Mouse (Mus musculus): ENCODE results near the gene Gm10073. TPM values are rescaled to one million over a fixed set of nuclear protein-coding genes. Genes with fewer than 3 reads are reported as not detected.
A peak's percentile ranks its signal among the peaks of the same experiment; 100 is the strongest.

Gm10073 gene
- total and polyA plus RNA-seq, 2 experiments from 2014 or later, result 6.5 to 70.8 TPM

- no peak overlapping the region for H3K4me2 ChIP-seq (ENCODE audit: low read depth, low read length)
- no peaks in the 10 kb centered on the region; the same call in 1 of the 2 replicates for H3K9me3 ChIP-seq (replicated peaks; ENCODE audit: control insufficient read depth, low read length)
- H3K4me3 ChIP-seq (ENCODE audit: low read depth, low read length), result no peak overlapping the region
- H3K9ac ChIP-seq (replicated peaks; ENCODE audit: low read depth, low read length), result no peak overlapping the region
- peak overlapping the region; percentile 37; the same call in 1 of the 2 replicates for H3K27ac ChIP-seq (ENCODE audit: low read depth)
- ATAC-seq (ENCODE audit: insufficient read depth, low read depth), result peak; percentile 91
- H3K27me3 ChIP-seq (ENCODE audit: control insufficient read depth, insufficient read depth, low read length), result no peaks in the 10 kb centered on the region
- 22% methylated on average over 21 of the region's 21 CpGs for WGBS
- DNase-seq (ENCODE audit: low spot score), result peak; percentile 85
- H3K4me1 ChIP-seq (ENCODE audit: control insufficient read depth, insufficient read depth), result no peaks in the 10 kb centered on the region
- no peaks in the 10 kb centered on the region for H3K36me3 ChIP-seq (replicated peaks; ENCODE audit: control insufficient read depth, insufficient read depth, low read length)
- TF ChIP-seq CTCF (IDR thresholded peaks at IDR 0.05; ENCODE audit: low read depth) (peak; percentile 80), EP300 (IDR thresholded peaks at IDR 0.05; ENCODE audit: low read depth) (no peak)
Observed at GRCm38 (mm10) chr8:106561097-106561865, 12.0 kb downstream of the Gm10073 start.

GRCm38 (mm10) chr8:106559844-106560243, 13.4 kb downstream of the Gm10073 start:
- Histone ChIP-seq H3K4me1 (ENCODE audit: control insufficient read depth, insufficient read depth) (no peaks in the 10 kb centered on the region), H3K9me3 (replicated peaks; ENCODE audit: control insufficient read depth, low read length) (no peaks in the 10 kb centered on the region; the same call in 1 of the 2 replicates), H3K4me2 (ENCODE audit: low read depth, low read length) (no peak overlapping the region), H3K36me3 (replicated peaks; ENCODE audit: control insufficient read depth, insufficient read depth, low read length) (no peaks in the 10 kb centered on the region), H3K9ac (replicated peaks; ENCODE audit: low read depth, low read length) (no peak overlapping the region), H3K27me3 (ENCODE audit: control insufficient read depth, insufficient read depth, low read length) (no peaks in the 10 kb centered on the region), H3K27ac (ENCODE audit: low read depth) (no peak overlapping the region), H3K4me3 (ENCODE audit: low read depth, low read length) (no peak overlapping the region)
- no peak for ATAC-seq (ENCODE audit: insufficient read depth, low read depth)
- TF ChIP-seq EP300 (IDR thresholded peaks at IDR 0.05; ENCODE audit: low read depth) (no peak), CTCF (IDR thresholded peaks at IDR 0.05; ENCODE audit: low read depth) (no peak)
- 44% methylated on average over 9 of the region's 9 CpGs for WGBS
- no peak for DNase-seq (ENCODE audit: low spot score)

GRCm38 (mm10) chr8:106556068-106556645, 17.1 kb downstream of the Gm10073 start:
- no peak for TF ChIP-seq CTCF (IDR thresholded peaks at IDR 0.05; ENCODE audit: low read depth)
- TF ChIP-seq EP300 (IDR thresholded peaks at IDR 0.05; ENCODE audit: low read depth), result no peak
- WGBS, result 66% methylated on average over 6 of the region's 7 CpGs
- Histone ChIP-seq H3K4me1 (ENCODE audit: control insufficient read depth, insufficient read depth) (no peaks in the 10 kb centered on the region), H3K27ac (ENCODE audit: low read depth) (no peak overlapping the region), H3K4me2 (ENCODE audit: low read depth, low read length) (no peak overlapping the region), H3K4me3 (ENCODE audit: low read depth, low read length) (no peak overlapping the region), H3K9ac (replicated peaks; ENCODE audit: low read depth, low read length) (no peak overlapping the region), H3K36me3 (replicated peaks; ENCODE audit: control insufficient read depth, insufficient read depth, low read length) (no peaks in the 10 kb centered on the region), H3K9me3 (replicated peaks; ENCODE audit: control insufficient read depth, low read length) (no peaks in the 10 kb centered on the region; the same call in 1 of the 2 replicates), H3K27me3 (ENCODE audit: control insufficient read depth, insufficient read depth, low read length) (no peaks in the 10 kb centered on the region)
- ATAC-seq (ENCODE audit: insufficient read depth, low read depth) (no peak), DNase-seq (ENCODE audit: low spot score) (no peak)

GRCm38 (mm10) chr8:106554011-106554410, 19.2 kb downstream of the Gm10073 start:
- DNase-seq (ENCODE audit: low spot score), result no peak
- TF ChIP-seq EP300 (IDR thresholded peaks at IDR 0.05; ENCODE audit: low read depth), result no peak
- no peak for TF ChIP-seq CTCF (IDR thresholded peaks at IDR 0.05; ENCODE audit: low read depth)
- Histone ChIP-seq H3K4me2 (ENCODE audit: low read depth, low read length) (no peak overlapping the region), H3K27ac (ENCODE audit: low read depth) (no peak overlapping the region), H3K4me1 (ENCODE audit: control insufficient read depth, insufficient read depth) (no peaks in the 10 kb centered on the region), H3K27me3 (ENCODE audit: control insufficient read depth, insufficient read depth, low read length) (no peaks in the 10 kb centered on the region), H3K4me3 (ENCODE audit: low read depth, low read length) (no peak overlapping the region), H3K36me3 (replicated peaks; ENCODE audit: control insufficient read depth, insufficient read depth, low read length) (no peaks in the 10 kb centered on the region), H3K9ac (replicated peaks; ENCODE audit: low read depth, low read length) (no peak overlapping the region), H3K9me3 (replicated peaks; ENCODE audit: control insufficient read depth, low read length) (no peaks in the 10 kb centered on the region; the same call in 1 of the 2 replicates)
- 94% methylated on average over 5 of the region's 5 CpGs for WGBS
- ATAC-seq (ENCODE audit: insufficient read depth, low read depth), result no peak

GRCm38 (mm10) chr8:106550906-106551305, 22.4 kb downstream of the Gm10073 start:
- H3K4me3 ChIP-seq (ENCODE audit: low read depth, low read length), result no peak overlapping the region
- H3K36me3 ChIP-seq (replicated peaks; ENCODE audit: control insufficient read depth, insufficient read depth, low read length), result no peaks in the 10 kb centered on the region; the same call in 1 of the 2 replicates
- H3K27me3 ChIP-seq (ENCODE audit: control insufficient read depth, insufficient read depth, low read length), result no peaks in the 10 kb centered on the region
- TF ChIP-seq CTCF (IDR thresholded peaks at IDR 0.05; ENCODE audit: low read depth) (no peak), EP300 (IDR thresholded peaks at IDR 0.05; ENCODE audit: low read depth) (no peak)
- no peak overlapping the region for H3K9ac ChIP-seq (replicated peaks; ENCODE audit: low read depth, low read length)
- H3K4me2 ChIP-seq (ENCODE audit: low read depth, low read length), result no peak overlapping the region
- WGBS, result 82% methylated on average over 1 of the region's 1 CpGs
- DNase-seq (ENCODE audit: low spot score), result no peak
- H3K27ac ChIP-seq (ENCODE audit: low read depth), result no peak overlapping the region
- no peak for ATAC-seq (ENCODE audit: insufficient read depth, low read depth)
- H3K9me3 ChIP-seq (replicated peaks; ENCODE audit: control insufficient read depth, low read length), result no peaks in the 10 kb centered on the region
- H3K4me1 ChIP-seq (ENCODE audit: control insufficient read depth, insufficient read depth), result no peaks in the 10 kb centered on the region
